Mouse (Mus musculus) lung, embryonic 15.5 days (tissue): ENCODE data around the gene Asf1b. TPM values are rescaled to one million over a fixed set of nuclear protein-coding genes. Genes with fewer than 3 reads are reported as not detected.

Experiments
- ATAC-seq: fragments of 200-750 bp; cut with Nextera tagmentation; 2 replicates; pipeline ENCODE4 v1.8.0; 2017; ENCODE audit warnings: moderate number of reproducible peaks, borderline replicate concordance; ENCODE audit not compliant: low FRiP score, low TSS enrichment; ENCODE audit errors: extremely low read depth
- H3K27ac ChIP-seq: fragments of 300-500 bp; sonication (generic); 2 replicates; pipeline ENCODE4 v1.5.1; 2015; ENCODE audit warnings: moderate library complexity, mild to moderate bottlenecking, inconsistent platforms
- H3K27me3 ChIP-seq: fragments of 300-500 bp; sonication (generic); 2 replicates; pipeline ENCODE4 v1.6.1; 2015; ENCODE audit warnings: inconsistent platforms
- H3K36me3 ChIP-seq: fragments of 300-500 bp; sonication (generic); 2 replicates; pipeline ENCODE4 v1.6.1; 2015; ENCODE audit warnings: inconsistent platforms
- H3K4me1 ChIP-seq: fragments of 300-500 bp; sonication (generic); 2 replicates; pipeline ENCODE4 v1.6.1; 2015; ENCODE audit warnings: inconsistent platforms
- H3K4me2 ChIP-seq: fragments of 300-500 bp; sonication (generic); 2 replicates; pipeline ENCODE4 v1.6.1; 2015; ENCODE audit warnings: inconsistent platforms, mild to moderate bottlenecking, moderate library complexity
- H3K4me3 ChIP-seq: fragments of 300-500 bp; sonication (generic); 2 replicates; pipeline ENCODE4 v1.5.1; 2015; ENCODE audit warnings: mild to moderate bottlenecking, inconsistent platforms
- H3K9ac ChIP-seq: fragments of 300-500 bp; sonication (generic); 2 replicates; pipeline ENCODE4 v1.6.1; 2015; ENCODE audit warnings: inconsistent platforms
- H3K9me3 ChIP-seq: fragments of 300-500 bp; sonication (generic); 2 replicates; pipeline ENCODE4 v1.6.1; 2016; ENCODE audit warnings: inconsistent platforms
- WGBS: fragments of 180-500 bp; shearing (Covaris S2); methylation state at CpG from one replicate; pipeline ENCODE4 v1.1.7; 2015; 5-methylcytosine and 5-hydroxymethylcytosine counted together
- polyA plus RNA-seq: library from polyadenylated mRNA; unstranded; fragments of >200 nt; fragmentation: Nextera tagmentation; extraction: Ambion mirVana; gene quantifications from 2 replicates; pipeline ENCODE4 v1.2.1, GENCODE M21; 2015

Gene Asf1b
- polyA plus RNA-seq, 1 experiment from 2014 or later = 83.5 TPM

DNA sequence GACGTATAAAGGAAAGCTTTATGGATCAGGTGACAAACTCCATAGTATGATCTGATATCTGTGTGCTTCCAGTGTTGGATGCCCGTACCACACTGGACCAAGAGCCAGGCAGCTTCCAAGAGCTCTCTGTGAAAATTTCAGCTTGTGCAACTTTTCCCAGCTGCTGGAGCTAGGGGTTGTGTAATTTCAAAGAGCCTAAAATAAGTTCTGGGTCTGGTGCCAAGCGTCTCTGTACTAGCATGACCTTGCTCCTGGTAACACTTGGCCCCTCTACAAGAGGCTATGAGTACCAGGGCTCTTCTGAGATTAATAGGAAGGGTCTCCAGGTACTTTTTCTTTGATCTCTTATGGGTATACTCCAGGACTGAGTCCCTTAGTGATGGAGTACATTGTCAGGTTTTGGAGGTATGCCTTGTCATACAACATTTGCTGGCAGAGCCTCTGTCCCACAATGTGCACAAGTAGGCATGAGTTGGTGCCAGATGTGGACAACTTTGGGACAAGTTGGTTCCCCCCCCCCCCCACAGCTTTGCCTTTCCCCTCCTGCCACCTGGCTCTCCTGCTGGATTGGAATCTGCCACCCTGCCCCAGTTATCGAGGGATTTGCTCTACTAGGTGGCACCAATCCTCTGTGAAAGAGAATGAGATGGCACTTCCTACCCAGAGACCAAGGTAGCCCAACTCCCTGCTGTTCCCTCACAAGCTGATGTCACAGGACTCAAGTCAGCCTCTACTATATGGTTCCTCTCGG lies 8.9 kb downstream of the Asf1b start:
- Histone ChIP-seq H3K4me1 (no peaks in the 10 kb centered on the region), H3K36me3 (peaks cover 28% of the 10 kb centered on the region), H3K27me3 (no peaks in the 10 kb centered on the region), H3K9me3 (no peaks in the 10 kb centered on the region), H3K27ac (no peak overlapping the region), H3K9ac (no peak overlapping the region), H3K4me3 (no peak overlapping the region), H3K4me2 (no peak overlapping the region)
- ATAC-seq = no peak
- WGBS = 81% methylated on average over 5 of the region's 5 CpGs

GRCm38 (mm10) chr8:83967701-83968100 lies 12.4 kb downstream of the Asf1b start:
- Histone ChIP-seq H3K4me3 (no peak overlapping the region), H3K27ac (no peak overlapping the region), H3K4me1 (0 out of 2 replicates have a peak, but pooled peaks cover 5% of the 10 kb centered on the region), H3K9ac (no peak overlapping the region), H3K36me3 (peaks cover 30% of the 10 kb centered on the region), H3K4me2 (no peak overlapping the region), H3K27me3 (no peaks in the 10 kb centered on the region), H3K9me3 (no peaks in the 10 kb centered on the region)
- WGBS = 88% methylated on average over 7 of the region's 7 CpGs
- no peak for ATAC-seq

- Histone ChIP-seq H3K4me1 (peaks cover 21% of the 10 kb centered on the region), H3K27me3 (no peaks in the 10 kb centered on the region), H3K36me3 (peaks cover 30% of the 10 kb centered on the region), H3K27ac (no peak overlapping the region), H3K4me2 (no peak overlapping the region), H3K9ac (no peak overlapping the region), H3K9me3 (no peaks in the 10 kb centered on the region), H3K4me3 (no peak overlapping the region)
- ATAC-seq = no peak
- 83% methylated on average over 4 of the region's 4 CpGs for WGBS
Observed at GRCm38 (mm10) chr8:83971121-83971520, 15.8 kb downstream of the Asf1b start.

GRCm38 (mm10) chr8:83971661-83972060 lies 16.4 kb downstream of the Asf1b start:
- Histone ChIP-seq H3K4me2 (peak overlapping the region; percentile 93), H3K36me3 (peaks cover 26% of the 10 kb centered on the region), H3K9ac (peak overlapping the region; percentile 60), H3K27me3 (no peaks in the 10 kb centered on the region), H3K4me3 (peak overlapping the region; percentile 81), H3K27ac (peak overlapping the region; percentile 54; the same call in 1 of the 2 replicates), H3K9me3 (no peaks in the 10 kb centered on the region), H3K4me1 (peaks cover 25% of the 10 kb centered on the region)
- 77% methylated on average over 6 of the region's 6 CpGs for WGBS
- ATAC-seq = no peak

- Histone ChIP-seq H3K9ac (peak within 1 kb of the TSS; percentile 74), H3K4me1 (peaks cover 33% of the 10 kb centered on the region), H3K4me3 (peak within 1 kb of the TSS; percentile 81), H3K27ac (peak within 1 kb of the TSS; percentile 58), H3K36me3 (peaks cover 18% of the 10 kb centered on the region), H3K9me3 (no peaks in the 10 kb centered on the region), H3K4me2 (peak within 1 kb of the TSS; percentile 93), H3K27me3 (no peaks in the 10 kb centered on the region)
- WGBS = under 1% methylated on average over 78 of the region's 94 CpGs
- peak; percentile 99 for ATAC-seq
Observed at GRCm38 (mm10) chr8:83972150-83973120, 17.1 kb downstream of the Asf1b start, which contains the start of gene Prkaca. Gene Prkaca (plus strand): TSS chr8:83972993.

- peaks cover 42% of the 10 kb centered on the region for H3K4me1 ChIP-seq
- H3K27me3 ChIP-seq = no peaks in the 10 kb centered on the region
- H3K27ac ChIP-seq = peak overlapping the region; percentile 58; the same call in 1 of the 2 replicates
- 4% methylated on average over 37 of the region's 37 CpGs for WGBS
- H3K4me3 ChIP-seq = peak overlapping the region; percentile 81
- peak overlapping the region; percentile 74 for H3K9ac ChIP-seq
- H3K9me3 ChIP-seq = no peaks in the 10 kb centered on the region
- H3K36me3 ChIP-seq = peaks cover 9% of the 10 kb centered on the region
- peak; percentile 17 for ATAC-seq
- peak overlapping the region; percentile 91 for H3K4me2 ChIP-seq
Observed at GRCm38 (mm10) chr8:83973161-83974031, 18.1 kb downstream of the Asf1b start.

DNA sequence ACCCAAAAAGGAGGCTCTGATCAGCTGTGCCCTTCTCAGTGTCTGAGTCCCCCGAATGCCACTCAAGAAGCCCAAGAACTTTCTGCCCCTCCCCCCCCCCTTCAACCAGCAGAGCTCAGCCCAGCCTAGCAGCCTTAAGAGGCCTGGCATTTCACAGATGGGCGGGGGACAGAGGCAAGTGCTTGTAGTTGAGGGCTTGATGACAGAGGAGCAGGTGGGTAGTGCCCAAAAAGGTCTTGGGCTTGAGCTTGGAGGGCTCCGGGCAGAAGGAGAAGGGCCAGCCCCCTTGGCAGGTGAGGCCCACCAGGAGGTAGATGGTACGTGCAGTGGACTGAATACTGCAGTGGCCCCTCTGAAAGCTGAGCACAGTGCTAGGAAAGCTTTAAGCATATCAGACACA lies 19.2 kb downstream of the Asf1b start:
- H3K4me2 ChIP-seq = peak overlapping the region; percentile 91
- 51% methylated on average over 4 of the region's 4 CpGs for WGBS
- H3K4me1 ChIP-seq = peaks cover 42% of the 10 kb centered on the region
- H3K4me3 ChIP-seq = peak overlapping the region; percentile 81
- H3K27ac ChIP-seq = peak overlapping the region; percentile 62
- H3K36me3 ChIP-seq = peaks cover 5% of the 10 kb centered on the region
- no peaks in the 10 kb centered on the region for H3K9me3 ChIP-seq
- no peak overlapping the region for H3K9ac ChIP-seq
- ATAC-seq = no peak
- no peaks in the 10 kb centered on the region for H3K27me3 ChIP-seq

DNA sequence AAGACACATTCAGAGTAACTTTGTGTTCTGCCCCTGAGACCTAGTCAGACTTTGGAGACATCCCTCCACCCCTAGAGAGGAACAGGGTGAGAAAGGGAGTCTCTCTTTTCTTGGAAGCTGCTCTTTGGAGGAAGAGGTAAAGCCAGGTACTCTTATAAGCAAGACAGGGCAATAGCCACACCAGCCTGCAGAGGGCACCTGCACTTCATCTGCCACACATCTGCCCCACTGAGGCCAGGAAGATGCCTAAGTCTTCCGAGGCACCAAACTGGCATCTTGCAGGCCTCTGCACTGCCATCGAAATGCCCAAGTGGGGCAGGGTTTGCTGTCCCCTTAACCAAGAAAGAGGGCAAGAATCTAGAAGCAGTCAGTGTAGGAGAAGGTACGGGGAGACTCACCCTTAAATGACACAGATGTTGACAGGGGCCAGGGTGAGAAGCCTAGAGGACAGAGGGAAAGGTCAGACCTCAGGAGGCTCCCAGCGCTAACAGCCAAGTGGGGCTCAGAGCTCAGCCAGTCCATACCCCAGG lies 20.9 kb downstream of the Asf1b start:
- no peak overlapping the region for H3K4me2 ChIP-seq
- H3K36me3 ChIP-seq = peaks cover 6% of the 10 kb centered on the region
- H3K27ac ChIP-seq = no peak overlapping the region
- H3K4me3 ChIP-seq = no peak overlapping the region
- H3K9ac ChIP-seq = no peak overlapping the region
- WGBS = 76% methylated on average over 4 of the region's 4 CpGs
- H3K9me3 ChIP-seq = no peaks in the 10 kb centered on the region
- no peaks in the 10 kb centered on the region for H3K27me3 ChIP-seq
- no peak for ATAC-seq
- peaks cover 42% of the 10 kb centered on the region for H3K4me1 ChIP-seq

DNA sequence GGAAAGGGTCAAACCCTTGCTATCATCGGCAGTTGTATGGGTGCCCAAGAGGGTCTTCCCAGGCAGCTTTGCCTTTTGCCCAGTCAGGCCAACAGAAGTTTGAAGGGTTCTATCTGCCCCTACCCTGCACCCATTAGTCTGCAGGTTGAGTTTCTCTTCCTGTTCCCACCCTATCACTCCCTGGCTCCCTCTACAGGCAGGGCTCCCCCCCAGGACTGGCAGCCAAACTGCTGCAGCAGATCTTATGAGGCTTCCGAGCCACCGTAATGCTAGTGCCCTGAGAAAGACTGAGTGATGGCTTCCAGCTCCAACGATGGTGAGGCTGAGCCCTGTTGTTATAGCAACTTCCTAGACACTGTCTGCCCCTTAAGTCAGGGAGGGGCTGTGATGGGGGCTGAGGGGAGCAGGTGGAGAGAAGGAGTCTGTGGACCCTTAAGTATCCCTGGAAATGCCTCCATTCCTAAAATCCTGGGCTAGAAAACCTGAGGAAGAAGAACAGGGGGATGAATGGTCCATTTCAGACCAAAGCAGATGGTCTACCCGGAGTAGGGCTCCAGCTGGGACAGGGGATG lies 21.6 kb downstream of the Asf1b start:
- WGBS = 82% methylated on average over 5 of the region's 5 CpGs
- Histone ChIP-seq H3K4me1 (peaks cover 40% of the 10 kb centered on the region), H3K4me2 (no peak overlapping the region; the same call in 1 of the 2 replicates), H3K36me3 (peaks cover 12% of the 10 kb centered on the region), H3K27me3 (no peaks in the 10 kb centered on the region), H3K9ac (no peak overlapping the region), H3K4me3 (no peak overlapping the region), H3K27ac (no peak overlapping the region), H3K9me3 (no peaks in the 10 kb centered on the region)
- ATAC-seq = no peak

DNA sequence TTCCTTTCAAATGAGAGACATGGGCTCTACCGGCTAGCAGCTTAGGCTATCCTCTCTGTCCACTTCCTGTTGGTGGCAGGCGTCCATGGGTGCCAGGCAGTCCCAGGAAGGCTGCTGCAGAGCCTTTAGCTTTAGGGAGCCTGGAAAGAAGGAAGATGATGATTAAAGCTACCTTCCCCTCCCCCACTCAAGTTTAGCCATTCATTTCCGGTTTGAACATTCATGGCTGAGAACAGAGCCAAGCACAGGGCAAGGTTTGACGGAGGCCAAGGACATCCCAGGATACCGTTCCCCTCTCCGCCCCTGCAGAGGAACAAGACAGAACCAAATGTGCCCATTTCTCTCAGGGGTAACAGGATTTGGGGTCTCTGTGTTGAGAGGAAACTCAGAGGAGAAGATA lies 22.3 kb downstream of the Asf1b start:
- H3K9me3 ChIP-seq = no peaks in the 10 kb centered on the region
- no peaks in the 10 kb centered on the region for H3K27me3 ChIP-seq
- H3K9ac ChIP-seq = no peak overlapping the region
- no peak overlapping the region for H3K4me3 ChIP-seq
- H3K27ac ChIP-seq = peak overlapping the region; percentile 33; the same call in 1 of the 2 replicates
- peaks cover 37% of the 10 kb centered on the region for H3K4me1 ChIP-seq
- H3K4me2 ChIP-seq = peak overlapping the region; percentile 21; the same call in 1 of the 2 replicates
- ATAC-seq = no peak
- peaks cover 18% of the 10 kb centered on the region for H3K36me3 ChIP-seq
- 39% methylated on average over 6 of the region's 6 CpGs for WGBS
